In the genomic region with DNA sequence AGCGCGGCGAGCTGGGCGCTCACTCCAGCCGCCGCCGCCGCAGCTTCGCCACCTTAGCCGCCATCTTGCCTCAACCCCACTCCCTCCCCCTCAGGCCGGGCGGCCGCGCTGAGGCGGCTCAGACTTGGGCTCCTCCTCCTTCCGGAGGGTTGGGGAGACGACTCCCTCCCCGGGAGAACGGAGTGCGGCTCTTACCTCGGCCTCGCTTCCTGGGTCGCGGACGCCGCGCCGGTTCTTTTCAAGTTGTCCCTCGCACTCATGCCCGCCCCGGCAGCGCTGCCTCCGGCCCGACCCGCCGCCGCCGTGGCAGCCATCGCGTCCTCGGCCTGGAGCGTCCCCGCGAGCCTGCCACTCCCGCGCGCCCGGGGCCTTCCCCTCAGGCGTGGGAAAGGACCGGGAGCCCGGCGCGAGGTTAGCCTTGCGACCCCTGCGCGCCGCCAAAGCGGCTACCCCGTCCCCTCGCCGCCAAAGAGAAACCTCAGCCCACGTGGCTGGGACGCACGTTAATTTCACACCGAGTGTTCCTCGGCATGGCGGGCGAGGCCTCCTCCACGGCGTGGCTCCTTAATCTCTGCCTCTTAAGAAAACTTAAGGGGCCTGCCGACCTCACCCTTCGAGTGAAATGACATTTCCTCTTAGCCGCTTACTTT, we compare ENCODE assay signal across 8 mouse cellular contexts. TPM values are rescaled to one million over a fixed set of nuclear protein-coding genes. Genes with fewer than 3 reads are reported as not detected.
DNase-seq lines count a peak whose midpoint lies in the region; ATAC-seq lines count a peak whose summit lies in the region.

No protein-coding gene starts in this region.

- H3K4me2 ChIP-seq in intestine, embryonic 16.5 days (ENCODE audit: low read depth, low read length): peak overlapping the region; percentile 81

- peak; percentile 97 for ATAC-seq in intestine, embryonic 16.5 days

- peaks cover 5% of the 10 kb centered on the region for H3K4me1 ChIP-seq in intestine, embryonic 16.5 days (ENCODE audit: control insufficient read depth, insufficient read depth, low read length)

- intact Hi-C loops in gastrocnemius, postnatal 36 days (cut with DNase I): loop anchor here (5.0 kb wide), 1 partner anchor 95 kb away; a partner anchor contains a TSS
- intact Hi-C loops in left cerebral cortex, postnatal 25 days (cut with DNase I): loop anchor here (5.0 kb wide), 1 partner anchor 80 kb away; a partner anchor contains a TSS

- no peaks in the 10 kb centered on the region for H3K9me3 ChIP-seq in intestine, embryonic 16.5 days (ENCODE audit: control insufficient read depth, low read length)

- H3K36me3 ChIP-seq in intestine, embryonic 16.5 days (ENCODE audit: control insufficient read depth, insufficient read depth, low read length): no peaks in the 10 kb centered on the region

- H3K27ac ChIP-seq in intestine, embryonic 16.5 days (ENCODE audit: low read length): peak overlapping the region; percentile 99

- H3K4me3 ChIP-seq in intestine, embryonic 16.5 days (ENCODE audit: low read length): peak overlapping the region; percentile 95

- 0% methylated on average over 73 of the region's 73 CpGs for WGBS in intestine, embryonic 16.5 days

- peak; percentile 96 for DNase-seq in adrenal gland, adult 2 months
- DNase-seq in embryo, embryonic 11.5 days (ENCODE audit: low read depth, low spot score): peak; percentile 78
- peak; percentile 81 to 88 for DNase-seq in gastrocnemius, postnatal 36 days
- peak; percentile 83 to 88 for DNase-seq in left cerebral cortex, postnatal 25 days (ENCODE audit: low spot score in 2 of 2)
- DNase-seq in mesoderm, embryonic 11.5 days (ENCODE audit: low read depth, low spot score): peak; percentile 93
- peak; percentile 88 for DNase-seq in right cerebral cortex, postnatal 25 days
- DNase-seq in urinary bladder, postnatal 36 days (ENCODE audit: low spot score in 2 of 2): peak; percentile 83 to 93

- peak overlapping the region; percentile 99 for H3K9ac ChIP-seq in intestine, embryonic 16.5 days (ENCODE audit: low read depth, low read length)

- no peaks in the 10 kb centered on the region for H3K27me3 ChIP-seq in intestine, embryonic 16.5 days (replicated peaks; ENCODE audit: control insufficient read depth, insufficient read depth, low read length)

RNA-seq across cellular contexts. Expression of a gene that starts 0.9 kb away (rescaled TPM):
- total RNA-seq in adrenal gland, adult 2 months (2021): 1 to 10 TPM; 9.5 to 10.0 TPM
- 6.0 and 6.8 TPM in 2 replicates for polyA plus RNA-seq in adrenal gland, adult 2 months (2012; rRNA removed)
- 1 to 10 TPM; 1.7 to 2.1 TPM for total RNA-seq in gastrocnemius, postnatal 36 days (2021)
- polyA plus RNA-seq in intestine, embryonic 16.5 days (2015; fragmentation: Nextera tagmentation; extraction: Ambion mirVana): 11.8 and 12.7 TPM in 2 replicates
- total RNA-seq in left cerebral cortex, postnatal 25 days (2021): 1 to 10 TPM; 5.6 to 7.6 TPM

RNA-seq across cellular contexts. Expression of a gene that starts 1.0 kb away (rescaled TPM):
- total RNA-seq in adrenal gland, adult 2 months (2021): 100 to 1,000 TPM; 167 to 268 TPM
- 53.4 and 59.5 TPM in 2 replicates for polyA plus RNA-seq in adrenal gland, adult 2 months (2012; rRNA removed)
- total RNA-seq in gastrocnemius, postnatal 36 days (2021): 100 to 1,000 TPM; 113 to 119 TPM
- 40.2 and 42.0 TPM in 2 replicates for polyA plus RNA-seq in intestine, embryonic 16.5 days (2015; fragmentation: Nextera tagmentation; extraction: Ambion mirVana)
- 100 to 1,000 TPM; 267 to 273 TPM for total RNA-seq in left cerebral cortex, postnatal 25 days (2021)

Comparison
In these comparisons a context has a peak if more than half of its experiments do, and no peak if none do; other contexts are left out.
1. Peak in every context shown above with its lines: DNase-seq, ATAC-seq, H3K4me3 ChIP-seq and H3K27ac ChIP-seq.